Mouse (Mus musculus): ENCODE measurements around the gene Atf6. TPM values are rescaled to one million over a fixed set of nuclear protein-coding genes. Genes with fewer than 3 reads are reported as not detected.

The Atf6 gene
- total RNA-seq, 2 experiments from 2014 or later: 52.5 to 54.4 TPM

DNA sequence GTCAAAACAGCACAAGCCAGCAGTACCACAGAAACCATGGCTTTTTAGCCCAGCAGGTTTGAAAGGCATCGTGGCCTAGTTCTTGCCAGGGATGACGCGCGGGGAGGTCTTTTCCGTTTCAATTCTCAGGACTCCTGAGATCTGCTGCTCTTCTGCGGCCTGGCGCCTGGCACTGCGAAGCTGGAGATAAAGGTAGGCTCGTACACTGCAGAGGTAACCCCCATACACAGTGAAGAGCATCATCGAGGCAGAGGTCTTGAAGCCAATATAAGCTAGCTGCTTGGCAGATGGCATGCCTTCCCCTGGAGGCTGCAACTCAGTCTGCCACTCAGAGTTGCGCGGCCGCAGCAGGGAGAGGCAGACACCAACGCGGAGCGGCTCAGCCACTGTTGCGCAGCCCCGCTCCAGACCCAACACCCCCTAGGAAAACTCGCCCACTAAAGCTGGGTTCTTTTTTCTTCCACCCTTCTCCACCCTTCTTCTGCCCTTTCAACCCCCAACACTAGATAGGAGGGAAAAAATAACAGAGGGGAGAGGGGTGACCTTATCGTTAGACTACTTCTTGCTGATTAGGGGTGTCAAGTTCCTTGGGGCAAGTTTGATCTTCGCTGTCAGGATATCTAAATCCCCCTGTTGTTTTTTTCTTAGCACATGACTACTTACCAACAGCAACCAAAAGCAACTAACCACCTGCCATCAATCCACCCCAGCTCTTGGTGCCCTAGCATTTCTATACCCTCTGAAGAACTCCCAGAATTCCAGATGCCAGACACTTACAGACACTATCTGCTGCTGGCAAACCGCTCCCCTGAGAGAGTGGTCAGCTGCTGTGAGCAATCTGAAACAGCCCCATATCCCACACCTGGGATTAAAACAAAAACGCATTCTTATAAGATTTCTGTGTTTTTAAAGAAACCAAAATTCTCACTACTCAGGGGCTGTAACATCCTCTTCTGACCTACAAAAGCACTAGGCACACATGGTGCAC lies 16.6 kb downstream of the Atf6 start:
- intact Hi-C loops (cut with DNase I): no loop called here
- DNase-seq: no peak

DNA sequence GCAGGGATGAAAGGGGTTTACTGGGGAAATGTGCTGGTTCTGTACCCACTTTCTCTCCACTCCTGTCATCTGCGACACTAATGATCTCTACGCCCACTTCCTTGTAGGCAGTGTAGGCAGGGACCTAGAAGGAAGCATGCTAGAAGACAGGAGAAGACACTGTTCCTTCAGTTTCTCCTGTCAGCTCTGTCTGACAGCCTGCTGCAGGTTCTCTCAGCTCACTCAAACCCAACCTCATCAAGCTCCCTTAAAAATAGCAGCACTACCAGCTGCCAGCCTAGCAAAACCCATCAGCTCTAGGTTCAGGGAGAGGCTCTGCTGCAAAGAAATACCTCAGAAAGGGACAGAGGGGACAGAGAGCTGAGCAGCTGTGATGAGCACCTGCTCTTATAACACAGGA lies 17.6 kb downstream of the Atf6 start:
- intact Hi-C loops (cut with DNase I): no loop called here
- no peak for DNase-seq

DNA sequence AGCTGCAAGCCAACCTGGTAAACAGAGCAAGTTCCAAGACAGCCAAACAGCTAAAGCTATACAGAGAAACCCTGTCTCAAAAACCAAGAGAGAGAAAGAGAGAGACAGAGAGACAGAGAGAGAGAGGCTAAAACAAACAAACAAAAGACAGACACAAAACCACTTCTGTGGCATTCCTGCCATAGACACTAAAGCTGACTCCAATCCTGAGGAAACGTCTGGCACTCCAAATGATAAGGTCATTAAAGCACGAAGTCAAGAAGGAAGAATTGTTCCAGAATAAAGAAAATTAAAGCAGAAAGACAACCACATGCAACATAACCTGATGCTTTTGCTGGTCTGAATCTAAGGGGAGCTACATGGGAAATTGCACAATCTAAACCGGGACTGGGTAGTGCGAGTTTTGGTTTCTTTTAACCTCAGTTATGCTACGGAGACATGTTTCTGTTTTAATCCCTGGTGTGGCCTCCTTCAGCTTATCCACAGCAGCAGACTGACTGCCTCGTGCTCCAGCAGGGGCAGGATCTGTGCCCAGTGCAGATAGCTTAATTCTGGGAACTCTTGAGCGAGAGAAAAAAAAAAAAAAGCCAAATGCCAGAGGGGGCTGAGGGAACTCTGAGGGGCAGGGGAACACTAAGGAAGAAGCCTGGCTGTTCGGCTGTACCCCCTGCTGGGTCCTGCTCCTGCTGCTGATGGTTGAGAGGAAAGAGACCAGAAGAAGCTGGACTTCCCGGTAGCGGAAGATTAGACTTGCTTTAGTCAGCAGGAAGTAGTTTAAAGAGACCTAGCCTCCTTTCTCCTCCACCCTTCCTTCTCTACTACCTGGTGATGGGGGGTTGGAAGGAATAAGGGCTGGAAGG lies 21.9 kb downstream of the Atf6 start:
- intact Hi-C loops (cut with DNase I): no loop called here
- peak; percentile 45 to 61 for DNase-seq

DNA sequence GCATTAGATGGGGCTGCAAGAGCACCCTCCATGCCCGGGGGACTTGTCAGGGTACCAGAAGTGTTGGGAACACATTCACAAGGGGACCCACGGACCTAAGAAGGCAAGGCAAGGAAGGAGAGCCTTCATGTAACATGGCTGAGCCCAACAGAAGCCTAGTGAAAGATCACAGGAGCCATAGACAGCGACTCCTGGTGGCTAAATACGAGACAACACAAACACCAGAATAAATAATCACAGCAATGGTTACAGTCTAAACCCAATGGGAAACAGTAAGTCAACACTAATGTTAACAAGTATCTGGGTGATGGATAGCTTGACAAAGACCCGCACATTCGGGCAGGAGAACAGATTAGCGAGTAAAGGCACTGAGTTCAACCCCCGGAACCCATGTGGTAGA lies 23.2 kb downstream of the Atf6 start:
- intact Hi-C loops (cut with DNase I): loop anchor here (5.0 kb wide), 1 partner anchor 552 kb away; no protein-coding TSS in a partner anchor
- peak in 1 of 2 experiments; percentile 48 for DNase-seq

DNA sequence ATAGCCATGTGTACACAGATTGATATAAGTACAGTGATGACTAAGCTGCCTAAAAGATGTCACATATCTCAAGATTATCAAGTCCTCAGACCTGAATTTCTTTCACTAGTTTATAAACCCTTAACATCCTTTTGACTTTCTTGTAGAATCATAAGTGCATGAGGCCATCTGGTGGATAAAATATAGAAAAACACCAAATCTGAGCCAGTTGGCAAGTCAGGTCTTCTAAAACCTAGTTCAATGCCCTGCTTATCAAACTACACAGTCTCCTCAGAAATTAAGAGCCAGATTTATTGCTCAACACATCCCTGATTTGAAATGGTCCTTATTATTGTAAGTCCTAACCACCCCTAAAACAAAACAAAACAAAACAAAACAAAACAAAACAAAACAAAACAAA lies 27.9 kb downstream of the Atf6 start:
- intact Hi-C loops (cut with DNase I): loop anchor here (1.0 to 5.0 kb wide), 2 partner anchors 207 to 547 kb away; no protein-coding TSS in a partner anchor
- DNase-seq: peak; percentile 32 to 39

DNA sequence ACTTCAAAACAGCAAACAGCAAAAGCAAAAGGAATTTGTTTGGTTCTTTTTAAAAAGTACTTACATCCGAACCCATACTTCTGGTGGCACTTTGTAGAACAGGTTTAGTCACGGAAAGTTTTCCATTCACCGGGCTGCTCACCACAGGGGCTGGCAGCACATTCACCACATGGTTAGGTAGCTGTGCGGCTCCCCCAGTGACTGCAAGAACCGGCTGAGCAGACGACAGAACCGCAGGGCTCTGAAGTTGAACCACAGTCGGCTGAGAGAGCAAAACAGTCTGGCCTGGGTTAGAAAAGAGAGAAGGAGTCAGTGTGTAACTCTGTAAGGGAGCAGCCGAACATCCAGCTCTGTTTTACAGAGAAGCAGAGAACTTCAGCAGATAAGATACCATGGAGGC lies 32.8 kb downstream of the Atf6 start:
- no peak for DNase-seq
- intact Hi-C loops (cut with DNase I): no loop called here

DNA sequence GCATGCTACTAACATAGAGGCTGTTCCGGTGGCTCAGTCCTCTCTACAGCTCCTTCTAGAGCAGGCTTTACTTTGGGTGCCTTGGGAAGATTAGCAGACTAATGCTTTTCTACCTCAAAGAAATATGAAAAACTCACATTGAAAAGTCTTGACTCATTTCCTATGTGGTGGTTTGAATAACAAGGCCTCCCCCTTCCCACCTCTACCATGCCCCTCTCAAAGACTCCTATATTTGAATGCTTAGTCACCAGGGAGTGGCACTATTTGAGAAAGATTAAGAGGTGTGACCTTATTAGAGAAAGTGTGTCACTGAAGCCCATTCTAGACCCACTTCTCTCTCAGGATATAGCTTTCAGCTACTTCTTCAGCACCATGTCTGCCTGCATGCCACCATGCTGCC lies 37.8 kb downstream of the Atf6 start:
- no peak for DNase-seq
- intact Hi-C loops (cut with DNase I): no loop called here

DNA sequence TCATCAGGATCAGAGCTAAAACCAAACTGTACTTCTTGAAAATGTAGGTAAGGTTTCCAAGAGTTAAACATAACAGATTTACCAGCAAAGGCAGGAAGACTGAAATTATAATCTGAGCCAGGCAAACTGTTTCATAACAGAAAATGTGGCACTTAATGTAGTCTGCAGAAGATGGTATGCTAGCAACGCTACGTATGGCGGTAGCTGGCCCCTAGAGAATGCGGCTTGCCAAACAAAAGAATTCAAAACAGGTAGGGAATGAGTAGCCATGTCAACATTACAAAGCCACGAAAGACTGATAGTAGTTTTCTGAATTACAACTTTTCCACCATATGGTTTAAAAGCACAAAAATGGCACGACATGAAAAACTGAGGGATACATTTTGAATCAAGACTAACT lies 38.2 kb downstream of the Atf6 start:
- no peak for DNase-seq
- intact Hi-C loops (cut with DNase I): no loop called here

DNA sequence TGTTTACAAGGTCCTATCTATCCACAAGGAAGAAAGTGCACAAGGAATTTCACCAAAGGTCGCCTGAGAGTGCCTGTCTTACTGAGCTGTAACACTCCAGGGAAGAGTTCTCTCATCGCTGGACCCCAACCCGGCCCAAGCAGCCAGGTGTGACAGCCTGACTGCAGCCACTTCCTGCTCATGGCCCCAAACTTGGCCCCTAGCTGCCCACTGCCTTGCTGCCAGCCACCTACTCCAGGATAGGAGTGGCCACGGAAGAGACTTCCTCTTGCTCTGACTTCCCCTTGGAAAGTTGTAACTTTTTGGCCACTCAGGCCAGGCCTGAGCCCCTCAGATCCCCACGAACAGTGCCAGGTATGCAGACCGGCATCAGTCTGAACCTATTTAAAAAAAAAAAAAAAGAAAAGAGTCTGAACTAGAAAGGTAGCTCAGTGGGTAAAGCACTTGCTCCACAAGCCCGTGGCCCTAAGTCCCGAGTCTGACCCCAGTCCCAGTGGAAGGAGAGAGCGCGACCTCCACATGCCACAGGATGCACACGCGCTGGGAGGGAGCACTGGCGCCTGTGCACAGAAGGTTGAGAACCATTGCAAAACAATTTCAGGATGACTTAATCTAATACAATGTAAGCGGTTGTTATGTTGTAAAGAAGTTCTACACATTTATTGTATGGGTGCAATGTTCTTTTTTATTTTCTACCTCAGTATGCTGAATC lies 47.3 kb downstream of the Atf6 start:
- no peak for DNase-seq
- intact Hi-C loops (cut with DNase I): no loop called here

DNA sequence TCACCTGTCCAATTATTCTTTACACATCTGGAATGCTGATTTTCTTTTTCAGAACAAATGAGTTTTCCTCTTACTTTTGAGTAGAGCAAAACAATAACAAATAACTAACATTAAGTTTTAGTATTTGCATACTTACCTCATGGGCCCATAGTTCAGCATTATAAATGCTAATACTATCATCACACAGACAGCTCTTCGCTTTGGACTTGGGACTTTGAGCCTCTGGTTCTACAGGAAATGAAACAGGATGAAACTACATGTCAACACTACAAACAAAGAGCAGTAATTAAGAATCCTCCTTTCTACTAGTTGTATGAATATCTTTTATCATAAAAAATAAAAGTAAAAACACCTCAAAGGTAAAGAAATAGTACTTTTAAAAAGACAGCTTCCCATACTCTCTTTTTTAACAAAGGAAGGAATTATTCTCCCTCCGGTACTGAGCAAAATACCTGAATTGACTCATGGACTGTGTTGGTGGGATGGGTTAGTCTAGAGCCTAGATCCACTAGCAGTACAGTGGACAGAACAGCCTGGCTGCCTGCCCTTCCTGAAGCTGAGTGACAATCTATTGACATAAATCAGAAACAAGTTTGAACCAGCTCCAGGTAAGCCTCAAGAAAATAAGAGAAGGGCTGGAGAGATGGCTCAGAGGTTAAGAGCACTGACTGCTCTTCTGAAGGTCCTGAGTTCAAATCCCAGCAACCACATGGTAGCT lies 52.1 kb downstream of the Atf6 start:
- intact Hi-C loops (cut with DNase I): no loop called here
- no peak for DNase-seq

DNA sequence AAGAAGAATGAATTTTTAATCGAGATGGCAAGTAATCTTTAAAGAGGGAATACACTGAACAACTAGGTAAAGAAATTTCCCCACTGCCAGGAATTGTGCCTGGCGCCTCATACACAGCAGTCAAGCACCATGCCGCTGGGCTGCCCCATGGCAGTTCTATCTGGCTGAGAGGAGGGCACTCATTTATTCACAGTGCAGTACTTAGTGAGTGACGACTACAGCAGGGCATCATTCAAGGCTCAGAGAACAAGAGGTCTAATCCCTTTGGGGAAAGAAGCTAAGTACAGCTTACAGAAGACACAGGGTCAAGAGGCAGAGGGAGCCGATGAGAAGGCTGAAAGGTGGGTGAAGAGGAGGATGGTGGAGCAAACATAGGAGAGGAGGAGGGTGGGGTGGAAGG lies 54.7 kb downstream of the Atf6 start:
- no peak for DNase-seq
- intact Hi-C loops (cut with DNase I): no loop called here

DNA sequence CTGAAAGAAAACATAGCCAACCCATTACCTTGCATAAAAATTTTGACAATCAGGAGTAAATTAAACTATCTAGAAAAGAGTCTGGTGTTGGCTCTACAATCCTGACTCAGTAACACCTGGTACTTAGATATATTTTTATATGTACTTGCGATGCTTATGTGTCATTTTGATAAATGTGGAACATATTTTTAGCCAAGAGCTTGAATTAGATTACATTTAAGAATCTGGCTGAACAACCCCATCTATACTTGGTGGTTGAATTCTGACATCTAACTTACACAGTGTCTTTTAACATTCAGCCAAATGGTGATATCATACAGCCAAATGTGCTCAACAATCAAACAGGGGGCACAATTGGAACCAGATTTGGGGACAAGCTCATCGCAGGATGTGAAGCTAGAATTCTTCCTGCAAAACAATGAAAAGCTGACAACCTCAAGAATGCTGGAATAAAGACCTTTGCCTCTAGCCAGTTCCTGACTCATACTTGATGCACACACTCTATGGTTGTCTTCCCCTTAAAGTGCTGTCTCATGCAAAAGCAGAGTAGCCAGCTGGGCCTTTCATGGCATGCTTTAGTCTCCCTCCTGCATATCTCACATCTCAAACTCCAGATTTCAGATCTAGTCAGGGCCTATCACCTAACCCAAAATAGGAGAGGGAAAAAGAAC lies 59.8 kb downstream of the Atf6 start:
- intact Hi-C loops (cut with DNase I): no loop called here
- DNase-seq: no peak

DNA sequence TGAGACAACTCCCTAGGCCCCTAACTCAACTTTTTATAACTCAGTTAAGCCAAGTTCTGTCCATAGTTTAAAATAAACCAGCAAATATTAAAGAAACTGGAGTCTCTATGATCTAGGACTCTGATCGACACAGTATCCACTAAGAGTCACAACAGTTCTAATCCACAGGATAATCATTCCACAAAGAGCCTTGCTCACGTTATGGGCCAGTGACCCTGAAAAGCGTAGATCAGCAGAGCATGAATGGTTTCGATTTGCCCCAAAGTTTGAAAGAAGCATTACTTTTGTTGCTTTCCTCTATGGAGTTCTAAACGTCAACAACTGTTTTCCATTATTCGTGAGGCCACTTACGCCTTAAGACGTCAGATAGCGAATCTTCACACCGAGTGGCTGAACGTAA lies 62.9 kb downstream of the Atf6 start:
- no peak for DNase-seq
- intact Hi-C loops (cut with DNase I): no loop called here

DNA sequence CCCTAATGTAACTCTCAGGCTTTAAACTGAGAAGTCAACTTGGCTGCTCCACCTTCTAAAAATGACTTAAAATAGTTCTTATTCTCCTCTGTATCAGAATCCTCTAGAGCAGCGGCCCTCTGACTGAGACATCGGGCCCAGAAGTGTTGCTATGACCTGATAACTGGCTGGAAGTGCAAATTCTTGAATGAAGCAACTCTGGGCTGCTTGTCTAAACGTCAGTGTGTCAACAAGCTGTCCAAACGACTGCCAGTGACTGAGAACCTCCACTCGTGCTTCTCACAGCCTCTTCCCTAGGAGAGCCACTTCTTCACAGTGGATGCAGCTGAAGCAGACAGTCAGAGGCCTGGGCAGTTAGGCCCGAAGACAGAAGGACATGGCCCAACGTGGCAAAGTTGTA lies 64.9 kb downstream of the Atf6 start:
- intact Hi-C loops (cut with DNase I): no loop called here
- peak; percentile 10 to 34 for DNase-seq

DNA sequence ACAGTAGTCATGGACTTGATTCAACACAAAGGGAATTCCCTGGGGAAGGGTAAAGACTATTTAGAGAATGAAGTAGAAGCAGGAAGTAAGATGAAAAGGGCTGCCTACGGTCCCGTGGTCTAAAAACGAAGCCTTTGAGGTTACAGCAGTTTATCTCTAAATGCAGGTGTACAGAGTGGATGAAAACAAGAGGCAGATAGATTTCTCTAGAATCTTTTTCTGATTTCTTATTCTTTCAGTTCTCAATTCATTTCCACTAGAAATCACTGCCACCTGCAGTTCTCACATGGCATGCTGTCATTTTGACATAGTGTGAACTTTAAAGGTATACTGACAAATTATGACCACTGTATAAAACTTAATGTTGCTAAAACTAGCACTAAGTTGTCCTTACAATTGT lies 66.9 kb downstream of the Atf6 start:
- intact Hi-C loops (cut with DNase I): no loop called here
- no peak for DNase-seq

DNA sequence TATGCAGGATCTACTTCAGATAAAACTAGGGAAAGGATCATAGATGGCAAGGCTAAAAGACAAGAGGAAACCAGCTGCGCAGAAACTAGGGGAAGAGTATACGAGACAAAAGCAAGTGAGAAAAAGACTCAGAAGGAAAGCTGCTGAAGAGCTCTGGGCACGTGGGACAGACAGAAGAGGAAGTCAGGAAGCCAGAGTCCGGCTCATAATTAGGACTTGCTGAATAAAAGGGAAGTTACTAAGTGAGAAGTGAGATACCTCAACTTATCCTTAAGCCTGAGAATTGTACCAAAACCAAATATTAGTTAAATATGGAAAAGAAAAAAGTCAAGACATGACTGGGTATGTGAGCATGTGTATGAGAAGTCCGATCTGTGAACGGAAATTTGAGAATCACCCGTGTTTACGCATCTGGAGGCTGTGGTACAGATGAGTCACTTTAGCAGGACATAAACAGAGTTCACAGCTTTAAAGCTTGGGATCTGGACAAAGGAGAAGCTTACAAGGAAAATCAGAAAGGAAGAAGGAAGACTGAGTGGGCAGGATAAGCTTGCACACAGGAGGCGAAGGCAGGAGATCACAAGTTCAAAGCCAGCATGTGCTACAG lies 71.7 kb downstream of the Atf6 start:
- no peak for DNase-seq
- intact Hi-C loops (cut with DNase I): no loop called here

DNA sequence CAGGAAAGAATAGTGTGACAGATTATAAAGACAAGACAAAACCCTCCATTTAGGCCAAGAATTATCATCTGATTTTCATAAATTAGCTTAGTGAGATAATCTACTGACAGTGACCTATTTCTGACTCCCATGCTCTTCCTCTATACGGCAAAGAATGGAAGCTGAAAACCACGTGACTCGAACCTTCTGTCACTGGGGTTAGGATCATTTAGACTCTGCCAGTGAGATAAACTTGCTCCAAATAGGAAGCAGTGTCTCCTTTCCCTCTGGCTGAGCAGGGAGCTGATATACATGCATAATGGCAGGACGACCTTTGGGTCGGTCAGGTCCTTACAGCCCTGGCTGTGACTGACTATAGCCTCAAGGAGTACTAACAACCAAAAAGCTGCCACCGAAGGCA lies 76.0 kb downstream of the Atf6 start:
- intact Hi-C loops (cut with DNase I): no loop called here
- DNase-seq: no peak

DNA sequence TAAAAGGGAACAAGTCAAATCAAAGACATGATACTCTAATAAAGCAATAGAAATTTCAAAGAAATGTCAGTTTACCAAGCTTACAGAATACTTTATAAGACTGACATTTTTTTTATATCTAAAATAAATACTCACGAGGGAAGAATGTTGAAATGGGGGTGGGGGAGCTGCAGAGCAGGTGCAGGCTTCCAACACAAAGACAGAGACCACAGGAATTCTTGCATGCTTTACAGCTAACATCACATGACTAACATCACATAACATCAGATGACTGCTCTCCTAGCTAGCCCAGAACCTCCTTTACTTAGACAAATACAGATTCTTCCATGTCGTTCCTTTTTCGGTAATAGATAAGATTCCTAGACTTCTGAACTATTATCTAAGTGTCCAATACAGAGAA lies 76.6 kb downstream of the Atf6 start:
- intact Hi-C loops (cut with DNase I): no loop called here
- no peak for DNase-seq

DNA sequence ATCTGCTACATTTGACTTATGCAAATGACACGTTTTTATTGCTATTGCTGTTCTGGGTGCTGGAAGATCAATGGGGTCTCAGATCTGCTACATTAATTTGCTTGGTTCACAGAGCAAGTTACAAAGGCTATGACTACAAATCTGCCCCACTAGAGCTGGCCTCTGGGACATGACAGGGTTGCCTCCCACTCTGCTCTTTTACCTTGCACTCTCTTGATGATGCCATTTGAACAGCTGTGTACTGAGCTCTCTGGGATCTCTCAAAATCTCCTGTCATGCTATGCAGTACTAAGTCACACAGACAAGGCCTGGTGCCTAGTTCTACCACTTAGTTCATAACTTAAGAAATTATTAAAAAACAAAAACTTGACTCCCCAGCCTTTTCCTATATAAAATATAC lies 79.9 kb downstream of the Atf6 start:
- intact Hi-C loops (cut with DNase I): no loop called here
- no peak for DNase-seq
